Comparison of ENCODE assay signal across 25 mouse cellular contexts in the genomic region with DNA sequence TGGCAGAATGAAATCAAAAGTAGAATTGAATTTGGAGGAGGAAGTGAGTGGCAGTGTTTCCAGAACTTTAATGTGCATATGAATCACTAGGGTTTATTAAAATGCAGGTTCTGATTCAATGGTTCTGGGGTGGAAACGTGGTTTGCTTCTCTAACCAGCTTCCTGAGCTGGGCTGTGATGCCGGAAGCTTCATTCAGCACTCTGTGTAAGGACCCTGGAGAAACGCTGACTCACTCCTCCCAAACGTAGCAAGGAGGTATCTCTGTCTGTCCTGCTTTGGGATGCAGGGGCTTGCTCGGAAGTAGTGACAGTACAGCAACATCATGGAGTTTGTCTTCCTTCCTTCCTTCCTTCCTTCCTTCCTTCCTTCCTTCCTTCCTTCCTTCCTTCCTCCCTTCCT.
DNase-seq lines count a peak whose midpoint lies in the region; ATAC-seq and TF ChIP-seq lines count a peak whose summit lies in the region.
"Had no signal": no experiment of that assay in that cellular context is flagged by ENCODE, and none has a peak within 500 bp of the region (broad histone marks: within the 10 kb centered on the region; RNA-seq: fewer than 3 reads in every experiment).

No protein-coding gene starts in this region.

- no peak for TF ChIP-seq POLR2A in liver, adult 2 months (IDR thresholded peaks at IDR 0.05; ENCODE audit: extremely low read depth, insufficient read depth, low read length)

- no peak for TF ChIP-seq CTCF in liver, adult 2 months (IDR thresholded peaks at IDR 0.05; ENCODE audit: low read depth, low read length)
- no peak for TF ChIP-seq CTCF in liver, postnatal 0 days (IDR thresholded peaks at IDR 0.05; ENCODE audit: low read depth)

- H3K27me3 ChIP-seq in liver, adult 2 months (ENCODE audit: control insufficient read depth, insufficient read depth, low read length) = no peaks in the 10 kb centered on the region
- no peaks in the 10 kb centered on the region for H3K27me3 ChIP-seq in liver, postnatal 0 days (ENCODE audit: insufficient read depth, low read length)
- H3K27me3 ChIP-seq: embryonic facial prominence, embryonic 12.5 days; embryonic facial prominence, embryonic 15.5 days; hindbrain, embryonic 12.5 days; hindbrain, embryonic 15.5 days; Patski had no signal

- H3K9ac ChIP-seq in liver, adult 2 months (ENCODE audit: low read depth, low read length) = peak overlapping the region; percentile 3; the same call in 1 of the 2 replicates
- no peak overlapping the region for H3K9ac ChIP-seq in liver, postnatal 0 days (replicated peaks)
- H3K9ac ChIP-seq: embryonic facial prominence, embryonic 12.5 days; embryonic facial prominence, embryonic 15.5 days; forebrain, postnatal 0 days; hindbrain, embryonic 12.5 days; hindbrain, embryonic 15.5 days had no signal

- no peak for ATAC-seq in liver, postnatal 0 days
- ATAC-seq: activated CD4-positive, CD25-positive, alpha-beta regulatory T cell, adult 4 months; forebrain, embryonic 14.5 days; forebrain, postnatal 0 days; intestine, postnatal 0 days; Patski had no signal

- H3K79me2 ChIP-seq in liver, adult 2 months (ENCODE audit: control insufficient read depth, insufficient read depth, low read length) = peaks cover 7% of the 10 kb centered on the region; the same call in 1 of the 2 replicates

- 0 out of 2 replicates have a peak overlapping the region, but pooled peaks have one; percentile 13 for H3K27ac ChIP-seq in liver, adult 2 months (replicated peaks; ENCODE audit: insufficient read depth, low read depth, low read length)
- no peak overlapping the region for H3K27ac ChIP-seq in liver, postnatal 0 days (ENCODE audit: low read depth)
- H3K27ac ChIP-seq: embryonic facial prominence, embryonic 12.5 days; embryonic facial prominence, embryonic 15.5 days; hindbrain, embryonic 12.5 days; hindbrain, embryonic 15.5 days had no signal

- DNase-seq in liver, adult 2 months (ENCODE audit: extremely low read depth, low read depth, low spot score) = peak; percentile 33
- DNase-seq in liver, postnatal 0 days = no peak
- DNase-seq in 416B (ENCODE audit: low read depth) = peak; percentile 52
- DNase-seq in ZHBTc4 (ENCODE audit: low read depth, low spot score) = peak; percentile 21
- no peak for DNase-seq in thymus, postnatal 25 days
- no peak for DNase-seq in adrenal gland, adult (ENCODE audit: inconsistent age in 2 of 2, low spot score in 1 of 2)
- DNase-seq: adrenal gland, postnatal 10 days; adrenal gland, postnatal 36 days; cerebellum, adult 11 months; cerebellum, adult 2 months; cerebellum, adult 9-11 months; cerebellum, postnatal 25 days; forebrain, postnatal 0 days; gastrocnemius, postnatal 10 days; gastrocnemius, postnatal 36 days had no signal

- no peak overlapping the region for H3K4me2 ChIP-seq in liver, postnatal 0 days (ENCODE audit: low read depth, low read length)
- H3K4me2 ChIP-seq: embryonic facial prominence, embryonic 12.5 days; embryonic facial prominence, embryonic 15.5 days; heart, embryonic 11.5 days; hindbrain, embryonic 12.5 days; hindbrain, embryonic 15.5 days had no signal

- peaks cover 2% of the 10 kb centered on the region for H3K4me1 ChIP-seq in liver, adult 2 months (ENCODE audit: control insufficient read depth, insufficient read depth, low read length)
- H3K4me1 ChIP-seq in liver, postnatal 0 days (ENCODE audit: insufficient read depth) = no peaks in the 10 kb centered on the region
- H3K4me1 ChIP-seq: embryonic facial prominence, embryonic 12.5 days; embryonic facial prominence, embryonic 15.5 days; hindbrain, embryonic 12.5 days; hindbrain, embryonic 15.5 days had no signal

- no peaks in the 10 kb centered on the region for H3K9me3 ChIP-seq in liver, postnatal 0 days (ENCODE audit: low read length)
- H3K9me3 ChIP-seq: embryonic facial prominence, embryonic 12.5 days; embryonic facial prominence, embryonic 15.5 days; hindbrain, embryonic 12.5 days; hindbrain, embryonic 15.5 days had no signal

- peak overlapping the region; percentile 33 for H3K4me3 ChIP-seq in liver, adult 2 months (ENCODE audit: insufficient read depth, low read depth, low read length)
- H3K4me3 ChIP-seq in liver, postnatal 0 days (ENCODE audit: low read depth, low read length) = no peak overlapping the region
- H3K4me3 ChIP-seq: embryonic facial prominence, embryonic 12.5 days; embryonic facial prominence, embryonic 15.5 days; hindbrain, embryonic 12.5 days; hindbrain, embryonic 15.5 days had no signal

- peaks cover 46% of the 10 kb centered on the region for H3K36me3 ChIP-seq in liver, adult 2 months (ENCODE audit: control insufficient read depth, insufficient read depth, low read length)
- no peaks in the 10 kb centered on the region; the same call in 1 of the 2 replicates for H3K36me3 ChIP-seq in liver, postnatal 0 days (replicated peaks; ENCODE audit: insufficient read depth, low read length)
- H3K36me3 ChIP-seq: embryonic facial prominence, embryonic 12.5 days; embryonic facial prominence, embryonic 15.5 days; G1E; hindbrain, embryonic 12.5 days; hindbrain, embryonic 15.5 days had no signal

- 56% methylated on average over 5 of the region's 5 CpGs for WGBS in liver, adult 2 months
- WGBS in liver, postnatal 0 days (ENCODE audit: insufficient replicate concordance) = 38% methylated on average over 5 of the region's 5 CpGs

- TF ChIP-seq EP300 in liver, postnatal 0 days (IDR thresholded peaks at IDR 0.05; ENCODE audit: low read depth) = no peak

Comparison
In these comparisons a context has a peak if more than half of its experiments do, and no peak if none do; other contexts are left out.
1. DNase-seq: peak in liver, adult 2 months (single experiment), 416B (single experiment) and ZHBTc4 (single experiment); none in liver, postnatal 0 days (single experiment), thymus, postnatal 25 days (single experiment) and adrenal gland, adult (0 of 2).